31 mouse cellular contexts compared by ENCODE assay signal in genomic region chr4:138584946-138585345, GRCm38 (mm10). TPM values are rescaled to one million over a fixed set of nuclear protein-coding genes. Genes with fewer than 3 reads are reported as not detected.
A peak's percentile ranks its signal among the peaks of the same experiment; 100 is the strongest.
DNase-seq lines count a peak whose midpoint lies in the region; ATAC-seq and TF ChIP-seq lines count a peak whose summit lies in the region.
"Had no signal": no experiment of that assay in that cellular context is flagged by ENCODE, and none has a peak within 500 bp of the region (broad histone marks: within the 10 kb centered on the region; RNA-seq: fewer than 3 reads in every experiment).

No protein-coding gene starts in this region.

- H3K4me3 ChIP-seq in forebrain, postnatal 0 days (ENCODE audit: low read depth, low read length), result no peak overlapping the region
- H3K4me3 ChIP-seq in forebrain, embryonic 10.5 days, result no peak overlapping the region
- no peak overlapping the region for H3K4me3 ChIP-seq in hindbrain, embryonic 15.5 days
- no peak overlapping the region for H3K4me3 ChIP-seq in hindbrain, embryonic 12.5 days
- no peak overlapping the region for H3K4me3 ChIP-seq in midbrain, embryonic 13.5 days (replicated peaks)
- no peak overlapping the region for H3K4me3 ChIP-seq in midbrain, embryonic 11.5 days (ENCODE audit: low read depth, low read length)
- H3K4me3 ChIP-seq: embryonic facial prominence, embryonic 12.5 days; embryonic facial prominence, embryonic 15.5 days; forebrain, embryonic 12.5 days; forebrain, embryonic 15.5 days; heart, adult 2 months; heart, embryonic 10.5 days; heart, embryonic 13.5 days; intestine, embryonic 15.5 days had no signal

- ATAC-seq in forebrain, postnatal 0 days, result peak; percentile 36; the same call in 1 of the 2 replicates
- ATAC-seq in hindbrain, embryonic 15.5 days (ENCODE audit: low FRiP score, low read depth), result 0 out of 2 replicates have a peak, but pooled peaks have one; percentile 38
- ATAC-seq in hindbrain, embryonic 12.5 days (ENCODE audit: low FRiP score), result no peak
- no peak for ATAC-seq in midbrain, embryonic 13.5 days
- ATAC-seq in midbrain, embryonic 11.5 days (ENCODE audit: low FRiP score), result no peak
- ATAC-seq: forebrain, embryonic 15.5 days; intestine, embryonic 15.5 days had no signal

- no peak overlapping the region for H3K27ac ChIP-seq in forebrain, postnatal 0 days (ENCODE audit: low read depth, low read length)
- no peak overlapping the region for H3K27ac ChIP-seq in forebrain, embryonic 10.5 days
- H3K27ac ChIP-seq in hindbrain, embryonic 15.5 days (replicated peaks), result no peak overlapping the region
- no peak overlapping the region for H3K27ac ChIP-seq in hindbrain, embryonic 12.5 days
- 0 out of 2 replicates have a peak overlapping the region, but pooled peaks have one; percentile 11 for H3K27ac ChIP-seq in midbrain, embryonic 13.5 days
- H3K27ac ChIP-seq in midbrain, embryonic 11.5 days (ENCODE audit: low read depth, low read length), result no peak overlapping the region
- H3K27ac ChIP-seq: embryonic facial prominence, embryonic 12.5 days; embryonic facial prominence, embryonic 15.5 days; forebrain, embryonic 12.5 days; forebrain, embryonic 15.5 days; heart, adult 2 months; heart, embryonic 10.5 days; heart, embryonic 13.5 days; intestine, embryonic 15.5 days had no signal

- no peaks in the 10 kb centered on the region for H3K27me3 ChIP-seq in forebrain, postnatal 0 days (ENCODE audit: insufficient read depth, low read length)
- H3K27me3 ChIP-seq in forebrain, embryonic 10.5 days (ENCODE audit: poor library complexity, severe bottlenecking), result no peaks in the 10 kb centered on the region
- H3K27me3 ChIP-seq in hindbrain, embryonic 15.5 days, result no peaks in the 10 kb centered on the region
- H3K27me3 ChIP-seq in hindbrain, embryonic 12.5 days, result no peaks in the 10 kb centered on the region
- no peaks in the 10 kb centered on the region for H3K27me3 ChIP-seq in midbrain, embryonic 13.5 days
- H3K27me3 ChIP-seq in midbrain, embryonic 11.5 days (ENCODE audit: control insufficient read depth, insufficient read depth, low read length), result no peaks in the 10 kb centered on the region
- H3K27me3 ChIP-seq: embryonic facial prominence, embryonic 12.5 days; forebrain, embryonic 12.5 days; forebrain, embryonic 15.5 days; intestine, embryonic 15.5 days had no signal

- H3K4me1 ChIP-seq in forebrain, postnatal 0 days (ENCODE audit: insufficient read depth), result no peaks in the 10 kb centered on the region
- peaks cover 12% of the 10 kb centered on the region for H3K4me1 ChIP-seq in forebrain, embryonic 10.5 days
- 0 out of 2 replicates have a peak, but pooled peaks cover 7% of the 10 kb centered on the region for H3K4me1 ChIP-seq in hindbrain, embryonic 15.5 days (replicated peaks)
- peaks cover 8% of the 10 kb centered on the region; the same call in 1 of the 2 replicates for H3K4me1 ChIP-seq in hindbrain, embryonic 12.5 days
- H3K4me1 ChIP-seq in midbrain, embryonic 13.5 days (replicated peaks), result peaks cover 8% of the 10 kb centered on the region
- H3K4me1 ChIP-seq in midbrain, embryonic 11.5 days (ENCODE audit: control insufficient read depth, insufficient read depth, low read length), result no peaks in the 10 kb centered on the region
- H3K4me1 ChIP-seq: embryonic facial prominence, embryonic 12.5 days; embryonic facial prominence, embryonic 15.5 days; forebrain, embryonic 15.5 days; heart, embryonic 13.5 days; intestine, embryonic 15.5 days had no signal

- no peaks in the 10 kb centered on the region for H3K36me3 ChIP-seq in forebrain, postnatal 0 days (ENCODE audit: insufficient read depth)
- no peaks in the 10 kb centered on the region for H3K36me3 ChIP-seq in forebrain, embryonic 10.5 days (replicated peaks)
- H3K36me3 ChIP-seq in hindbrain, embryonic 15.5 days, result no peaks in the 10 kb centered on the region
- no peaks in the 10 kb centered on the region for H3K36me3 ChIP-seq in hindbrain, embryonic 12.5 days
- H3K36me3 ChIP-seq in midbrain, embryonic 13.5 days, result no peaks in the 10 kb centered on the region
- H3K36me3 ChIP-seq in midbrain, embryonic 11.5 days (ENCODE audit: control insufficient read depth, insufficient read depth, low read length), result no peaks in the 10 kb centered on the region
- H3K36me3 ChIP-seq: embryonic facial prominence, embryonic 12.5 days; embryonic facial prominence, embryonic 15.5 days; forebrain, embryonic 12.5 days; forebrain, embryonic 15.5 days; heart, embryonic 10.5 days; heart, embryonic 13.5 days; intestine, embryonic 15.5 days had no signal

- no peaks in the 10 kb centered on the region for H3K9me3 ChIP-seq in forebrain, postnatal 0 days (ENCODE audit: low read length)
- H3K9me3 ChIP-seq in forebrain, embryonic 10.5 days, result no peaks in the 10 kb centered on the region
- H3K9me3 ChIP-seq in hindbrain, embryonic 15.5 days, result no peaks in the 10 kb centered on the region
- no peaks in the 10 kb centered on the region for H3K9me3 ChIP-seq in hindbrain, embryonic 12.5 days (replicated peaks)
- H3K9me3 ChIP-seq in midbrain, embryonic 13.5 days, result no peaks in the 10 kb centered on the region
- H3K9me3 ChIP-seq in midbrain, embryonic 11.5 days (ENCODE audit: control insufficient read depth, low read length), result no peaks in the 10 kb centered on the region
- H3K9me3 ChIP-seq: embryonic facial prominence, embryonic 15.5 days; forebrain, embryonic 12.5 days; forebrain, embryonic 15.5 days; heart, embryonic 10.5 days; heart, embryonic 13.5 days; intestine, embryonic 15.5 days had no signal

- no peak for TF ChIP-seq CTCF in forebrain, postnatal 0 days (IDR thresholded peaks at IDR 0.05; ENCODE audit: low read depth)

- no peak overlapping the region for H3K9ac ChIP-seq in forebrain, postnatal 0 days
- no peak overlapping the region for H3K9ac ChIP-seq in hindbrain, embryonic 15.5 days
- no peak overlapping the region for H3K9ac ChIP-seq in hindbrain, embryonic 12.5 days
- H3K9ac ChIP-seq in midbrain, embryonic 13.5 days (replicated peaks), result no peak overlapping the region
- no peak overlapping the region for H3K9ac ChIP-seq in midbrain, embryonic 11.5 days (ENCODE audit: low read length)
- H3K9ac ChIP-seq: embryonic facial prominence, embryonic 12.5 days; embryonic facial prominence, embryonic 15.5 days; forebrain, embryonic 12.5 days; forebrain, embryonic 15.5 days; heart, embryonic 13.5 days; intestine, embryonic 15.5 days had no signal

- no peak overlapping the region for H3K4me2 ChIP-seq in forebrain, postnatal 0 days (ENCODE audit: low read depth)
- no peak overlapping the region for H3K4me2 ChIP-seq in hindbrain, embryonic 15.5 days
- H3K4me2 ChIP-seq in hindbrain, embryonic 12.5 days (replicated peaks), result no peak overlapping the region
- H3K4me2 ChIP-seq in midbrain, embryonic 13.5 days (replicated peaks), result no peak overlapping the region
- no peak overlapping the region for H3K4me2 ChIP-seq in midbrain, embryonic 11.5 days
- H3K4me2 ChIP-seq: embryonic facial prominence, embryonic 12.5 days; embryonic facial prominence, embryonic 15.5 days; forebrain, embryonic 12.5 days; forebrain, embryonic 15.5 days; heart, embryonic 13.5 days; intestine, embryonic 15.5 days had no signal

- DNase-seq in forebrain, postnatal 0 days, result no peak
- no peak for DNase-seq in forebrain, embryonic 10.5 days (ENCODE audit: extremely low spot score, low spot score)
- no peak for DNase-seq in midbrain, embryonic 11.5 days (ENCODE audit: low spot score, missing footprints)
- DNase-seq in R1 (ENCODE audit: low read depth, low spot score), result peak; percentile 41
- DNase-seq in layer of hippocampus, postnatal 14 days (ENCODE audit: low spot score in 2 of 2), result no peak
- DNase-seq: adrenal gland, postnatal 10 days; adrenal gland, postnatal 36 days; cerebellum, adult 11 months; cerebellum, adult 2 months; cerebellum, adult 9-11 months; cerebellum, postnatal 25 days; gastrocnemius, postnatal 10 days; gastrocnemius, postnatal 36 days; heart, adult 2 months; heart, postnatal 14 days; heart, postnatal 4 days had no signal

RNA-seq across cellular contexts. Expression of gene Vwa5b1, which starts 50.7 kb away (rescaled TPM):
- total RNA-seq in forebrain, postnatal 0 days (2014; rRNA removed), result 4.0 and 9.2 TPM in 2 replicates
- polyA plus RNA-seq in forebrain, postnatal 0 days (2015; fragmentation: Nextera tagmentation; extraction: Ambion mirVana), result 0.65 and 1.5 TPM in 2 replicates
- polyA plus RNA-seq in forebrain, embryonic 10.5 days (2016; fragmentation: Nextera tagmentation; extraction: Ambion mirVana), result 0.17 and 0.43 TPM in 2 replicates
- polyA plus RNA-seq in hindbrain, embryonic 15.5 days (2015; fragmentation: Nextera tagmentation; extraction: Ambion mirVana), result 1.7 and 2.0 TPM in 2 replicates
- polyA plus RNA-seq in hindbrain, embryonic 12.5 days (2016; fragmentation: Nextera tagmentation; extraction: Ambion mirVana), result 0.87 and 1.0 TPM in 2 replicates
- polyA plus RNA-seq in midbrain, embryonic 13.5 days (2015; fragmentation: Nextera tagmentation; extraction: Ambion mirVana), result 0.63 and 0.82 TPM in 2 replicates
- polyA plus RNA-seq in midbrain, embryonic 11.5 days (2014; fragmentation: Nextera tagmentation; extraction: Ambion mirVana), result 0.15 and 0.28 TPM in 2 replicates
- total RNA-seq in layer of hippocampus, postnatal 14 days (2021), result 1 to 10 TPM; 1.6 to 3.0 TPM
- total RNA-seq: adrenal gland, adult 18-20 months; adrenal gland, postnatal 36 days; common myeloid progenitor, adult 5-6 weeks; ES-E14; gastrocnemius, adult 18-20 months; gastrocnemius, postnatal 10 days; gastrocnemius, postnatal 36 days; granulocyte monocyte progenitor cell, adult 5-6 weeks; heart, adult 2 months; heart, postnatal 14 days; heart, postnatal 4 days had no signal
- polyA plus RNA-seq: heart, adult 2 months; heart, embryonic 13.5 days had no signal

Comparison
In these comparisons a context has a peak if more than half of its experiments do, and no peak if none do; other contexts are left out.
1. ATAC-seq: peak in forebrain, postnatal 0 days (single experiment) and hindbrain, embryonic 15.5 days (single experiment); none in hindbrain, embryonic 12.5 days (single experiment), midbrain, embryonic 13.5 days (single experiment) and midbrain, embryonic 11.5 days (single experiment).